Mouse (Mus musculus): ENCODE measurements around the gene Asb18.
A peak's percentile ranks its signal among the peaks of the same experiment; 100 is the strongest.

The Asb18 gene

GRCm38 (mm10) chr1:89971848-89972247 is 42.6 kb downstream of the Asb18 start:
- DNase-seq (ENCODE audit: low read depth): no peak

DNA sequence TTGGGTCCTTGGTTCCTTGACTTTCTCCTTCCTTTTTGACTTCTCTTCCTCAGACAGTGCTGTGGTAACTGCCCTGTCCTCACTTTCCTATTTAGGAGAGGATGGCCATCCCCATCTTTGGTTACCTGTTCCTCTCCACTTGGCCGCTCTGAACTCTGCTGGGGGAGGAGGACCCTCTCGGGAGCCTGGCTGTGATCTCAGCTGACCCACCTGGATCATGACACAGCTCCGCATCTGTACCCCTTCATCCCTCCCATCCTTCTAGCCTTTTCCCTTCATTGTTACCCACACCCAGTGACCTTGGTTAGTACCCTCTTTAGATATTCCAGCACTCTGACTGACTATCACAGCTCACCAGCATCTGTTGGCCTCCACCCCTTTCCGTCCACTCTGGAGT is 44.8 kb downstream of the Asb18 start:
- DNase-seq (ENCODE audit: low read depth): no peak

DNA sequence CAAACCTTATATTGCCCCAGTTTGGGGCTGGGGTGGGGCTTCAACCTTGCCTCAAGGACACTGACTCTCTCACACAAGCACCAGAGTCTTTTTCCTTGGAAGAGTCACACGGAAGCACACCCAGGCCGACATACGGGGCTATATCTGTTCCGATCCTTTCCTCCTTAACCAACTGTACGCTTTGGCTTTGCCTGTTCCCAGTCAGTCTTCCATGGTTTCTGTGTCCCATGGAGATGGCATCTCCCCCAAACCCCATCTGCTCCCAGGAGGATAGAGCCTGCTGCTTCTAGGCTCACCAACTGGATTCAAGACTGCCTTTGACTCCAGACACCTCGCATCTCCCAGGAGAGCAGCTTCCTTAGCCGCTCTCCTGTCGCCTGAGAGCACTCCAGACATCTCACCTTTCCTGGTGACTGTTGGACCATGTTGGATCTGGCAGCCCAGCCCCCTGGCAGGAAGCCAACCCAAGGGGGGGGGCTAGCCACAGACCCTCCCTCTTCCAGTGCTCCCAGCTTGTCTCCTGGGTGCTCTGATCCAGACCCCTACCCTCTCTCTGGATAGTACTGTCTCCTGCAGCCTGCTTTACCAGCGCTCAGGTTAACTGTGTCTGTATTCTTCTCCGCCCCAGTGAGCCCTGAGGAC is 45.3 kb downstream of the Asb18 start:
- DNase-seq (ENCODE audit: low read depth): no peak

- DNase-seq (ENCODE audit: low read depth): no peak
These were observed 46.2 kb downstream of the Asb18 start for GRCm38 (mm10) chr1:89968111-89968851.

GRCm38 (mm10) chr1:89967585-89967984 is 46.9 kb downstream of the Asb18 start:
- no peak for DNase-seq (ENCODE audit: low read depth)

- DNase-seq (ENCODE audit: low read depth): no peak
These were observed 50.0 kb downstream of the Asb18 start for GRCm38 (mm10) chr1:89964426-89964825.

- no peak for DNase-seq (ENCODE audit: low read depth)
These were observed 51.2 kb downstream of the Asb18 start for GRCm38 (mm10) chr1:89963296-89963695.

DNA sequence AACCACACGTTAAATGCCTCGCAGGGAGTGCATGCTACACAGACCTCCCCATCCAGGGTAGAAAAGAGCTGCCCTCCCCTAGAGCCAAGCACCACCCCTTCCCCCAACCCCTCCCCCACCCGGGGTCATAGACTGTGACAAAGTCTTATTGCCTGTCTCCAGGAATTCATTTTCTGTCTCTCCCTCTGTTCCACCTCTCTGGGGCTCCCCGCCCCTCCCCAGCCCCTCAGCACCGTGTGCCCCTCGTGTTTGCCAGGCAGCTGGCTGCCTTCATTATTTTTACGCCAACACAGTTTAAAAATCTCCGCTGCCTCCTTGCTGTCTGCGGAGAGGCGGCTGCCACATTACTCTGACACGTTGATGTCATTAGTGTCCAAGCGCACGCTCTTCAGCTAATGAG is 52.4 kb downstream of the Asb18 start:
- DNase-seq (ENCODE audit: low read depth): no peak

DNA sequence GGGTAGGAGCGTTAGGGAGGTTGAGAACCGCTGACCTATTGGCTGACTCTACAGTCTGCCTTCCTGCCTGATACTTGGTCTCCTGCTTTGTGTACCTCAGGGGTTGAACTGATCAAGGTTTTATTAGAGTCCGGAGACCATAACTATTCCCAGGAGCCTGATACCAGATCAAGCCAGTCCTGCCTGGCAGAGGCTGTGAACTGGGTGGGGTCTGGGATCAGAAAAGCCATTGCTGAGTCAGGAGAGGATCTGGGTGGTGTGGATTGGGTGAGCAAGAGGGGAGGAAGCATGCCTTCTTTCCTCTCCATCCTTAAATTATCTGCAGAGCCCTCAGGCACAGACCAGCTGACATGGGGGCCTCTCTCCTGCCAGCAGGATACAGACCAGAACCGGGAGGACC is 55.1 kb downstream of the Asb18 start:
- no peak for DNase-seq (ENCODE audit: low read depth)

DNA sequence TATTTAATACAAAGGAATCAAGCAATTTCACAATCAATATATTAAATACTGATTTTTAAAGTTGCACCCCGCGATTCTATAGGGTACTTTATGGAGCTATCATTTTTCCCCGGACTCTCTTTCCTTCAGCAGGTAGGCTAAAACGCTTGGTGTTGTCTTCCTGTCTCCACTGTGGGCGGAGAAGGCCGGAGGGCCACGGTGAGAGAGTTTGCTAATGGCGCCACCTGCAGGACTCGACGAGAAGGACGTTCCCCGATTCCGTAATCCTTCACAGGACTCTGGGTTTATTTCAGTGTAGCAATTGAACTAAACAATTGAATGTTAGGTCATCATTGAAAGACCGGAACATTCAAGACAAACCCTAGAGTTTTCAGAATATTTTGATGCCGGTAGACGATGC is 71.3 kb downstream of the Asb18 start:
- DNase-seq (ENCODE audit: low read depth): peak; percentile 80

GRCm38 (mm10) chr1:89942395-89942976 is 72.0 kb downstream of the Asb18 start:
- DNase-seq (ENCODE audit: low read depth): no peak

DNA sequence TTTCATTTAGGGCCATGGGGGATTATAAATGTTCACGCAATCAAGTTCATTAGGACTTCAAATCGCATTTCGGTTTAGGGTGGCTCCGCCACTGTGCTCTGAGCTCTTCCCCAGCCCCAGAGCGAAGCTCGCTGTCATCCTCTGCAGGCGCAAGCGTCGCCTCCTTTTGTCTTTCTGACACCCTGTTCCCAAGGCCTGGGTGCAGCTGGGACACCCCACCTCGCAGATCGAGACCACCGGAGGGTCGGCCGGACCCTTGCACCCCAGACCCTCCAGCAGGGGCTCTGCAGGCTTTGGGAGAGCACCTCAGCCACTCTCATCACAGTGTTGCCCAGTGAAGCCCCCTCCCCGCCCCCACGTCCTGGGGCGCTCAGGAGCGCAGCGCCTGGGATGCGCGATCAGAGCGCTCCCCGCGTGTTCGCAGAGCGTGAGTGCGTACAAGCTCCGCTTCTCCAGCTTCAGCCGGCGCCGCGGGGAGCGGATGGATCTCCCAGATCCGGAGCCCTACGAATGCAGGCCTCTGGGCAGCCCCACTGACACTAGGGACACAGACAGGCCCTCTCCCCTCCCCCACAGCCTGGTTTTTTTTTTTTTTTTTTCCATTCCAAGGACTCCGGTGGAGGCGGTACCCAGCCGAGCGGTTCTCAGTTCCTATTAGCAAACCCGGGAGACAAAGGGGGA is 72.6 kb downstream of the Asb18 start:
- DNase-seq (ENCODE audit: low read depth): no peak

GRCm38 (mm10) chr1:89940961-89941524 is 73.4 kb downstream of the Asb18 start:
- DNase-seq (ENCODE audit: low read depth): no peak

GRCm38 (mm10) chr1:89939981-89940726 is 74.3 kb downstream of the Asb18 start:
- peak; percentile 95 for DNase-seq (ENCODE audit: low read depth)

- DNase-seq (ENCODE audit: low read depth): no peak
These were observed 74.9 kb downstream of the Asb18 start for GRCm38 (mm10) chr1:89939596-89939960.

DNA sequence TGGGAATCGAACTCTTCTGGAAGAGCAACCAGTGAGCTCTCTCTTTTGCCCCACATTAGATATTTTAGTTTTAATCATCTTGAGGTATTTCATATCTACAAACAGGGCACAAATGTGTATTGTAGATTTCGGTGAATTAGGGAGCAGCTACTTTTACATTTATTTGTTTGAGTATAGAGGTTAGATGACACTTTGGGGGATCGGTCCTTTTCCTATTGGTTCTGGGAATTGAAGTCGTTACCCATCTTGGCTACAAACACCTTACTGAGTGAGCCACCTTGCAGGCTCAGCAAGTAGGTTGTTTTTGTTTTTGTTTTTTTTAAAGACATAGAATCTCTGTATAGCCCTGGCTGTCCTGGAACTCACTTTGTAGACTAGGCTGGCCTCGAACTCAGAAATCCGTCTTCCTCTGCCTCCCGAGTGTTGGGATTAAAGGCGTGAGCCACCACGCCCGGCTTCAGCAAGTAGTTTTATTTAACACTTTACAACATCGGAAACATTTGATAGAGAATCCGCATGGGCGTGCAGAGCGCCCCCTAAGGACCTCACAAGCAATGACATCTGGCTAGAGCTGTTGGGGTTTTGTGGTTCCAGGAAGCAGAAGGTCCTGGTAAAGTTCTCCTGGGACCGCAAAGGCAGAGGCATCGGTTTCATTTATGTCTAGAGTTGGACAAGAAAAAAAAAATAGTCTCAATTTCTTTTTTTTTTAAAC is 75.4 kb downstream of the Asb18 start:
- DNase-seq (ENCODE audit: low read depth): peak; percentile 84

DNA sequence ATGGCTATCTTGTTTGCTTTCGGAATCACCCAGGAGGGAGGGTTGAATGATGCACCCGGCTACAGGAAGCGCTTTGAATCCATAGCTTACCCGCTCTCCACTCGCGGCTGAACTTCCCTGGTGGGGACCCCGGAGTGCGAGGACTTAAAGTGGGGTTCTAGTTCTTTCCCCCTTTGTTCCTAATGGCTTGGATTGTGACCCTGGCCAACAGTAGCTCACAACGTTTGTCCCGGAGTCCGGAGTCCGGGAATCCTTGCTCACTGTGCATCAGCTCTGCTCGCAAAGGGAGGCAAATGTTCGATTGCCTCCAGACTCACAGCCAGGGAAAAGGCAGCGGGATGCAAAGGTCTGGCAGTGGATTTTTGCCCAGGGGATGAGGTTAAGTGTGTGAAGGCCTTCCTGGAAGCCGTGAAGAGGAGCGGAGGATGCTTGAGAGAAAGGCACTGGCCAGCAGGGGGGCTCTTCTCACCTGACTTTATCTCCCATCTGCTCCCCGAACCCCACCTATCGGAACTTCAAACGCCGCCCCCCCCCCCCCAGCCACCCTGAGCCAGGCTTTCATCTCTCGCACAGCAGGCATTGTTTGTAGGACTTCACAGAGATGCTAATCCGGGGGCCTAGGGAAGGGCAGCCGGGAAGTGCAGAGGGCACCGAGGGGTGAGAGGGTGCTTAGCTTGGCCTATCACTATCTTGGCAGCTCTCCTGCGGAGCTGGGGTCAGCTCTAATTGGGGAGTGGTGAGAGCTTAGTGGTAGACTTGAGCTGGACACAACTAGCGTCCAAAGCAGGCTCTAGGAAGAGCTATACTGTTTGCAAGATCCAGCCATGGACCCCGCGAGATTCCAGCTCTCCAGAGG is 78.7 kb downstream of the Asb18 start:
- no peak for DNase-seq (ENCODE audit: low read depth)

- DNase-seq (ENCODE audit: low read depth): no peak
These were observed 79.9 kb downstream of the Asb18 start for GRCm38 (mm10) chr1:89934316-89935260.

DNA sequence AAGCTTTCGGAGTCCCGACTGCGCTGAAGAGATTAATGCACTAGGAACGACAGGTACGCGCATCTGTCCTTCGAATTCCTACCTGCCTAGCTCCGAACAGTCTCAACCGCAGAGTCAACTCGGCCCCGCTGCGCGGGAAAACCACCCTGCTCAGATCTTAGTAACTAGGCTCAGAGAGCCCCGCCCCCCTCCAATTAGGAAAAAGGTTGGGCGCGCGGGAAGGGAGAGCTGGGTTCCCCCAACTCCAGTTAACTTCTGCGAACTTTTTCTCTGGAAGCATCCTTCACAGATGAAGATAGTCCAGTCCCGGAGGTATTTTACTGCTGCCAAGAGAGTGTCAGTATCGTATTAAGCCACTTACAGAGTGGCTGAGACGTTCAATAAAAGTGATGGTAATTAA is 80.7 kb downstream of the Asb18 start:
- DNase-seq (ENCODE audit: low read depth): no peak

Measured in 416B (cell line).